Mouse (Mus musculus): Measurements from ENCODE around the gene 3110082J24Rik.
A peak's percentile ranks its signal among the peaks of the same experiment; 100 is the strongest.

3110082J24Rik gene

DNA sequence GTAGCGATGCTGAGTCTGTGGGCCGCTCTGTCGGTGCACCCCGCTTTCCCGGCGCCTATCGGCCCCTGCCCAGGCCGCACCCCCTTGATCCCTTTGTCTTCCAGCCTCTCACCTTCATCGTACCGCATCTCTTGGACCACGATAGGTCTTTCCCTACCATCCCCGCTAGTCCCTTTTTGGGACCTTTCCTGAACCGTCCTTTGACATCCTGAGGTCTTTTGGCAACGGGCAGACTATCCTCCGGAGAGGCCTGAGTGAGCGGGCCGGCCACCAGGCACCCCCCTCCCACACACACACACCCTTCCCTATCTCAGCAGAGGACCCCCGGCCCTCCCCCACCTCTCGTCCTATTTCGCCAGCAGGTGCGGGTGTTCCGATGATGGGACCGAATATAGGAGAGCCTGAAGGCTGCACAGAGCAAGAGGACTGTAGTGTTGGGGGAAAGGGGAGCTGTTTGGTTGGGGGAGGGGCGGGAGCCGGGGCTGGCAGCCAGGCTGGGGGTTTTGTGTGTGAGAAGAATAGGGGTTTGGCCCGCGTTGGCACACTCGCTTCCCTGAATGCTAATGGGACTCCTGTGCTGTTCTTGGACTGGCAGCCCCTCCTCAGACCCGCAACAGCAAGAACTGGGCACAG, at the start of gene 3110082J24Rik:
Gene 3110082J24Rik, minus strand, starts transcription at position 419 of the 633 bp plus-strand sequence.
- no peak for DNase-seq (ENCODE audit: low spot score)

DNA sequence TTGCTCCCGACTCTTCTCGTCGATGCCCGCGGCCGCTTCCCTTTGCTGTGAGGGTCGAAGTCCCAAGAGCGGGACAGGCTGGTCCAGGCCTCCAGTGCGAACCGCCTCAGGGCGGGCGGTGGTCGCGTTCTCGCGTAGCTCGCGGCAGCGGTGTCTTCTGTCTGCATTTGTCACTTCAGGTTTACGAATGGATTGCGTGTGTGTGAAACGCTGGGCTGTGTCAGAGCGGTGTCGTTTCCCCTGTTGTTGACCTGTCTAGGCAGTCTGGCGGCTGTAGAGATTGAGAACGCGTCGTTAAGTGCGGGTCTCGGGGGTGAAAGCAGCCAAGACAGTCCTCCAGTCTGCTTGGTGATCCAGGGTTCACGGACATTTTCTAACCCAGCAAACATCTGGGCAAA, 49.5 kb upstream of the 3110082J24Rik start:
- no peak for DNase-seq (ENCODE audit: low spot score)

DNA sequence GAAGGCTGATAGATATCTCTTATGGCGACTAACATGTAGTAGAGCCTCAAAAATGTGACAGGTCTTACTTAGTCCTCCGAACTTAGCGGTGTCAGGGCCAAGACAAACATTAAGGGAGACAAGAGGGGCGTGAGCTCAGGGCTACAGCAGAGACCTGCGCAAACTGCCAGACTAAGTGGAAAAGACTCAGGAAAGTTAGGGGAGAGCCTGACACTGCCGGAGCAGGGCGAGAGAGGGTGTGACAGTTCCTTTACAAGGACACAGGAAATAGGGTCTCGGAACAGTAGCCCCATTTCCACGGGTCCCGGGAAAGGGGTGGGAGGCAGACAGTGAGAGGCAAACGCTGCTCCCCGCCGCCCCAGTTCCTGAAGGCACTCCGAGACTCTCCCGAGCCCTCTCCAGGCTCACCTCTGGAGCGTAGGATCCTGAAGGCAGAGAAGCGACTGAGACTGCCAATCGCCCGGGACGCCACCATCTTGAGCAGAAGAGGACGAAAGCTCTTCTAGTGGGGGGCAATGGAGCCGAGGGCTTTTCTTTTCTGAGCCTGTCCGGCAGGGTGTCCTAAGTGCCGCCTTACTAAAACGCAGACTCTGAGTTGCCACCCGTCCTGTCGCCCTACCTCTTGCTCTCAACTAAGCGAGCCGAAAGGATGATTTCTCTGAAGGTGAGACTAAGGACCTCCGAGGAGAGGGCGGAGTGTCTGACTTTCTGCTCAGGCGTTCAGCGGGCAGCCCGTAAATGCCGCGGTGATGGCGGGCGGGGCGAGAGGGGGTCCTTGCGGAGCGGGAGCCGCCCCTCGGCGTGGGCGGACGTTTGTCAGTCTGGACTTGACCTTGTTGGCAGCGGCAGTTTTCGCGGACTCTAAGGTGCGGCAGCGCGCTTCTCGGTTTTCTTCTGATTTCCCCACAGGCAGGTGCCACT, 48.8 kb upstream of the 3110082J24Rik start, which contains the start of the genes Hadha and Hadhb:
Gene Hadha, minus strand, starts transcription at position 689 of the 921 bp plus-strand sequence.
Gene Hadhb, plus strand, starts transcription at position 775 of the 921 bp plus-strand sequence.
- DNase-seq (ENCODE audit: low spot score): peak; percentile 95

DNA sequence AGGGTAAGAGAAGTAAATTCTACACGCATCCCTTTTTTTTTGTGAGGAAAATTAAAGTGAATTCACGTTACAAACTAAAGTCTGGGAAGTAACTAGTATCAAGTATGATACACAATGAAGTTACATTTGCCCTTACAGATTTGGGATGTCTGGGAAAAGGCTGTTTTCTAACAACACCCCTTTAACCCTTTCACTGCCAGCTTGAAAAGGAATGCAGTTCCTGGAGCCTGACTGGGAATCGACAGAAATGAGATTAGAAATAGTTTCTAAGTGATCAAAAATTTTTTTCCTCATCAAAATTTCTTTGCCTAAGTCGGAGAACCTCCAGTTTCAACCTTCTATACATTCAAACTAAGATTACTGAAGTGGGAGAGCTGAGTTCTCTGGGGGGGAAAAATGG, 48.1 kb upstream of the 3110082J24Rik start:
- no peak for DNase-seq (ENCODE audit: low spot score)

DNA sequence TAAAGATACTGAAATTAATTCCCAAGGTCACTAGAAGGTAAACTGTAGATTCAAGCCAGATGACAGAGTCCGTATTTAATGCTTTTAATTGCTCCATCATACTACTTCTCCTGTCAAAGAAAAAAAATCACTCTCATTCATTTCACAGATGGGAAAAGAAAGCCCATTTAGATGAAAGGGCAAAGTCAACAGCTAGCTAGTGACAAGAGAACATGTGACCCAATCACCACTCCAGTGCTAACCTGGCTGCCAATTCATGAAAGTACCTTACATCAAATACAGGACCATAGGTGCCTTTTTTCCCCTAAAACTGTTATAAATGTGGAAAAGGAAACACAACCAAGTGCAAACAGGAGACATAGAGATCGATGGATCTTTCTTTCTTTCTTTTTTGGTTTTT, 47.3 kb upstream of the 3110082J24Rik start:
- DNase-seq (ENCODE audit: low spot score): no peak

DNA sequence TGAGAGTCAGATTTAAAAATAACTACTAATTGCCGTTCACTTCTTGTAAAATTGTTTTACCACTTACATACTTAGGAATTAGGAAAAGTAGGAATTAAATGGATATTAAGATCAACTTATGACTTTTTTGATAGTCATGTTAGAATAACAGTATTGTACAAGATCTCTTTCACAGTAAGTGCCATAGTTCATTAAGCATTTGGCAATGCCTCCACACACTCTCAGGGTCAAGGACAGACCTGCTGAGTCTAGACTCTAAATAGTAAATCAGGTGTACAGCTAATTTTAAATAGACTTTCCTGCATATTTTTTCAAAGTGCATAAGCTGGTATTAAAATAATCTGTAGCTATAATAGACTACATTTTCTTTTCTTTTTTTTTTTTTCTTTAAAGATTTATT, 46.5 kb upstream of the 3110082J24Rik start:
- no peak for DNase-seq (ENCODE audit: low spot score)

DNA sequence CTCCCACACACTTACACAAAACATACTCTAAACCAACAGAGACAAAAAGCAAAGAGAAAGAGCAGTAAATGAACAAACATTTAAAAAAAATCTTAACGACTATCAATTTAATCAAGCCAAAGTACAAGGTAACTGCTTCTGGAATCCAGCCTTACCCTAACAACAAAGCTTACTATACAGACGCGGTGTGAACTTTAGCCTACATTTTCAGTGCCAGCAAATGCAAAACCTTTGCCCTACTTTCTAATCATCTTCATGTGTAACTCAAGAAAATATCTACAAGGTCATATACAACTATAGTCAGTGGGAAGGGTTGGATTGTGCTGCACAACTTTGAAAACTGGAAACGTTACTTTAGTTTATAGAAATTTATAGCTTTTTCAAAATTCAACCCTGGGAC, 46.1 kb upstream of the 3110082J24Rik start:
- no peak for DNase-seq (ENCODE audit: low spot score)

DNA sequence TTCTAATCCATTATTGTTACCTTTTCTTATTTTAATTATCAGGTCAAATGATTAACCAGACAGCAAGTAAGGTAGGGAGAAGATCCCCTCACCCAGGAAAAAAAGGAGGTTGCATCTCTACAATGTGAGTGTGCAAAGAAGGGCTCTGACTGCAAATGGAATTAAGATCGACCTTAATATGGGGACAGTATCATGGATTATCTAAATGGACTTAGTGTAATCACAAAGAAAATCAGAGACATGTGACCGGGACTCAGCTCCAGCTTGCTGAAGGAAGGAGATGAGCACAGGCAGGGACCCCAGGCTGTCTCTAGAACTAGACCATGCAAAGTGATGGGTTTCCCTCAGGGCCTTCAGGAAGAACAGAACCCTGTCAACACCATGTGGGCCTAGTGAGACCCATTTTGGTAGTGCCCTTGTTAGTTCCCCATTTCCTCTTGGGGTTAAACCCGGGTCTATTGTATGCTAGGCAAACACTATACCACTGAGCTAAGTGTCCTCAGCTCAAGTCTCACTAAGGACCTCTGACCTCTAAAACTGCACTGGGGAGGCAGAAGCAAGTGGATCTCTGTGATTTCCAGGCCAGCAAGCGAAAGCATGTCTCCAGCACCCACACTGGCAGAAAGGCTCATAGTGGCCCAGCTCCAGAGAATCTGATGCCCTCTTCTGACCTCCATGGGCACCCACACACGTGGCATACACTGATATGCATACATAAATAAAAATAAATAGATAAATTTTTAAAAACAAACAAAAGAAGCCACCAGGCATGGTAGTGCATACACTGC, 42.4 kb upstream of the 3110082J24Rik start:
- DNase-seq (ENCODE audit: low spot score): no peak

DNA sequence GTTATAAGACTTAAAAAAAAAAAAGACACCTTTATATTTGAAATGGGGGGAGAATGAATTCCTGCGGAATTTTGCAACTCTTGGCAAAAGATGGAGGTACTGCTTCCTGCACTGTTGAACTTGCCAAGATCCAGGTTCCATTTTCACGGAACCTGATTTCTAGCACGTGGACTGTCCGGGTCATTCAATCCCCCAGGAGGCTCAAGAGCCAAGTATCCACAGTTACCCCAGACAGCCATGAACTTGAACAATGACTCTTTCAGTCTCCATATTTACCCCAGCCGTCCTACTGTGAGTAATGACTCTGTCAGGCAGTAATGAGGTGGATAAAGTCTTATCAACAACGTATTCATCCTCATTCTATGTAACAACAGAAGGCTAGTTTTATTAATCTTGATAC, 40.6 kb upstream of the 3110082J24Rik start:
- no peak for DNase-seq (ENCODE audit: low spot score)

DNA sequence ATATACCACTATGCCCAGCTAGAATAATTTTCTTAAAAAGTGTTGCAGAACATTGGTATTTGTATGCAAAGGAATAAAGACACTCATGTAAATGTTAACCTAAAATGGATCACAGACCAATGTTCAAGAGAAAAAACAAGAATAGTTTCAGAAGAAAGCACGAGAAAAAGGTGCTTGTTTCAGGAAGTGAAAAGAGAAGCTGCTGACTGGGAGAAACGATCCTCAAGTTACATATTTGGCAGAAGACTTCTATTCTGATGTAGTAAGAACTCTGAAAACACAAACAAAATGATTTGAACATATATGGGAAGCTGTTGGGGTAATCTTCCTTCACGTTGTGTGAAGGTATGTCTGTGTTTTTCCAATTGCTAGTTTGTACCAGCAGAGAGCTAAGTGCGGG, 32.3 kb upstream of the 3110082J24Rik start:
- DNase-seq (ENCODE audit: low spot score): no peak

DNA sequence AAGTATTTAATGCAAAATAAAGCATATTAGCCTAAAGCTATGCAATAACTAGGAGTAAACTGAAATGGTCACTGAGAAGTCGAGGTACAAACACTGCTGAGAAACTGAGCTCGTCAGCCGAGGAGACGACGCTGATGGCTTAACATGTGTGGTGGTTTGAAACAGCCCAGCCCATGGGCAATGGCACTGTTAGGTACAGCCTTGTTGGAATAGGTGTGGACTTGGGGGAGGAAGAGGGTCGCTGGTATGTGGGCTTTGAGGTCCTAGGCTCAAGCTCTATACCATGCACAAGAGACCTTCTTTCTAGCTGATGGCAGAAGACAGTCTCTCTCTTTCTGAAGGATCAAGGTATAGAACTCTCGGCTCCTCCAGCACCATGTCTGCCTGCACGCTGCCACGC, 31.4 kb upstream of the 3110082J24Rik start:
- DNase-seq (ENCODE audit: low spot score): no peak

DNA sequence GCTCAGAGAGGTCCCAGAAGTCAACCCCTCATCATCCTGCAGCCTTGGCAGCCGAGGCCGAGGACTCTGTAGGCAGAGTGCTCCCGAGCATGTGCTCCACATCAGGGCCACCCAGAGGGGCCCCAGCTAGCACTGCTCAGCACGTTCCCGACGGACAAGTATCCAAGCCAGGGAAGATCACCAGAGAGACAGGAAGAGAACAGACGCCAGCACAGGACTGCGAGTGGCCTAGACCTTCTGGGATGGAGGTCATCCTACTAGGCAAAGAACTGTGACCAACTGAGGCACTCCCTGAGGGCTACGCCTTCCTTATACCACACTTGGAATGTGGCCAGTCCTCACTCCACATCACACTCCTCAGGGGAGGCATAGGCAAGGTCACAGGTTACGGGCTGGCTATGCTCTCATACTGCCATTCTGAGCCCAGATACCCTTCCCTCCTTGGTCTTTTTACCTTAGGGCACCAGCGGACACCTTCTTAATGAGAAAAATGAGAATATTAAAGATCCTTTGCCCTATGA, 29.9 kb upstream of the 3110082J24Rik start:
- no peak for DNase-seq (ENCODE audit: low spot score)

DNA sequence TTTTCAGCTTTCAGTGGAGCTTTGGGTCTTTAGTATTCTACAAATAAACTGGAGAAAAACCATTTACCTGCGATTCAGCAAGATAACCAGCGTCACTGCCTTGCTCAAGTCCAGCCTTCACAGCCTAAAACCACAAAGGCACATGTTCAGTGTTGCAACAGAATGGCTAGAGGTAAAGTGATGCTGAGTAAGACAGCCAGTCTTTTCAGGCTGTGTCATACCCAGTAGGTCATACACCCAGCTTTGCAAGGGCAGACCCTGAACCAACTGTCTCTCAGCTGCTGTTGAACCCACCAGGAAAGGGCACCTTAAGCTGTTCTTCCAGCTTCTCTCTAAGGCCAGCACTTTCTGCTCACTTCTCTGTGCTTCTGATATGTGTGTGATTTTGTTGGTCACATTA, 26.3 kb upstream of the 3110082J24Rik start:
- DNase-seq (ENCODE audit: low spot score): no peak

DNA sequence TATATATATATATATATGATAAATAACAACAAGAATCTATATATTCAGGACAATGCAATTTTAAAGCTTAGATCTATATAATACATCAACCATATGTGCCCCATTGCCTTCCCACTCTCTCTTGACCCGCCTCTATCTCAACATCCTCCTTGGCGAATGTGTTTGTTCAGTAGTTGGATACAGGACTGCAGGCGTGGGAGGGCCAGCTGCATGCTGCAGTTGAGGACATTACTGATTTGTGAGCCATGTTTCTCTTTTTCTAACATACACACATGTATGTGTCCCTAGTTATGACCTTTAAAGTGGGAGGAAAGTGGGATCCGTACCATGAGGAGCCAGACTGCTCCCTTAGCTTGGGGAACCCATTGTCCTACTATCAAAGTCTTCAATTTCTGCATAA, 25.4 kb upstream of the 3110082J24Rik start:
- no peak for DNase-seq (ENCODE audit: low spot score)

DNA sequence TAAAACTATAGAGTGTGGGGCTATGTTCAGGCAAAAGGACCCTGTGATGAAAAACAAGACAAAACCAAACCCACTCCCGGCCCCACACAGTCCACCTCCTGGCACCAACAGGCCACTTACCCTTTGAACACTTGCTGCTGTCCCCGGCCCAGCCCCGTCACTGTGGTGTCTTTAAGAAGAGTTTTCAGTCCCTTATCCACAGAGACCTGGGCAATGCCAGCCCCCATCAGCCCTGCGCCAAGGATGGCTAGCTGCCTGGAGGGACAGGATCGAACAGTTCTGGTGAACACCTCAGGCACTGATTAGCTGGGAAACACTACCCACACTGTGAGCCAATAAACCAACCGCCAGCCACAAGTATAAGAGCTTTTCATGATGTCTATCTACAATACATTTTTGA, 22.8 kb upstream of the 3110082J24Rik start:
- no peak for DNase-seq (ENCODE audit: low spot score)

DNA sequence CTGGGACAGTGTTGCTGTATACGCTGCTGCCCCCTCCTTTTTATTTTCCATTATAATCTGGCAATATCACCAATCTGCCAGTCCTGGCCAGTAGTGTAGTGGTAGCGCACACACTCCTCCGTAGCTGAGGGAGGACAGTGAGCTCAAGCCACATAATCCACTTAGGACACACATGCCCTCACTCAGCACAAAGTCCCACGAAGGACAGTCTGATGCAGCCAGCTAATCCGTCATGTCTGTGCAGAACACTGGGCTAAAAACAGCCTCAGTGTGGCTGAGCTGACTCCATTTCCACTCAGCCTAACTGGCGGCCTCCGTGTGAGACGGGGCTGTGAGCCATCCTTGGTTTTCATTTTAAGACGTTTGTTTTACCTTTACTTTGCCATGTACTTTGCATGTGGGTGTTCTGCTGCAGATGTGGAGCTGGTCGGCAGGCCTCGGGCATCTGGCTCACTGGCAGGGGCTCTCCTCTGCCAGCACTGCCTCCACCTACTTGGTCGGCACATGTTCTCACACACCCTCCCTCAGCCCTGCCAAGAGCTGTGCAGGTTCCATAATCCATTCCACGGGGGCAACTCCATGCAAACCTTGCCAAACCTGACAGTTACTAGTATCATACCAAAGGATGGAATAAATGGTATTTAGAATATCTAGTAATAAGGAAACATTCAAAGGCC, 22.2 kb upstream of the 3110082J24Rik start:
- DNase-seq (ENCODE audit: low spot score): no peak

DNA sequence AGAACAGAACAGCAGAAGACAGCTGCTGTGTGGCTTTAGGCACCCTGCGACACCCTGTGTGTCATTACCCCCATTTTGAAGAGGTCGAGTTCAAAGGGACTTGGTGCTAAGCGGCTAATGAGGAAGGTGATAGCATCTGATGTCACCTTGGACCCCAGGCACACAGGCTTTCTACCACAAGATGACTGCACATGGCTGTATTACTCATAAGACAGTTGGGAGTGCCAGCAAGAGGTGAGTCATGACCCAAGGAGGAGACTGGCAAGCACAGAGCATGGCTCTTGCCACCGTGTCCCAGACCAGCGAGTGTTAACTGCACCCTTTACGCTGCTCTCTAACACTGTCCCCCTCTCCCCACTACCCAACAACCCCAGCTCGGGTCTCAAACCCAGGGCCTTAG, 20.9 kb upstream of the 3110082J24Rik start:
- DNase-seq (ENCODE audit: low spot score): no peak

DNA sequence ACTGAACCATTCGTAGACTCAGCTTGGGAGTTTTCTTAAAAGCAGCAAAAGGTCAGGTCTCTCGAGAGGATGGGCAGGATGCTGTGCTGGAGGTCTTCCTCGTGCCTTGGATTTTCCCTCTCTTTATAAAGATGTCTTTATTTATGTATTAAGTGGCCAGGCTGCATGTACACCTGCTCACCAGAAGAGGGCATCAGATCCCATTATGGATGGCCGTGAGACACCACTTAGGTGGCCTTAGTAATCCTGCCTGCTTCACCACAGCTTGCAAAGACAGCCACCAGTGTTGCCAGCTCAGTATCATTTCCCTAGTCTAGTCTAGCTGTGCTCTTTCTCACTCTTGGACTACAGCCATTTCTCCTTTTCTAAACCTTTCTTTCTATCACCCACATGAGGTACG, 19.7 kb upstream of the 3110082J24Rik start:
- DNase-seq (ENCODE audit: low spot score): no peak

DNA sequence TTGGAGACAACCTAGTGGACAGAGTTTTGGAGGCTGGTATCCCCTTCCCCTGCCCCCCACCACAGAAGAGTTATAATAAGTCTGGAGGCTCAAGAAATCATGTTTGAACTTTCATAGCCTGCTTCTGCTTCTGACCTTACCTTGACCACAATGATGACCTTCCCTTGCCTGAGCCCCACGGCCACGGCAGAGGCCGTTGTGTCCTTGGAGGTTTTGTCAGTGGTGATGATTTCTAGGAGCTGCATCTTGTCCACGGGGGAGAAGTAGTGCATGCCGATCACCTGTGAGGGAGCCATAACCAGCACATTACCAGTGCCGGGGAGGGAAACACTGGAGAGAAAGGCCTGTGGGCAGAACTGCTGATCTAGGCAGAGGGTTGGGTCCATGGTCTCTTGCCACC, 16.6 kb upstream of the 3110082J24Rik start:
- no peak for DNase-seq (ENCODE audit: low spot score)

DNA sequence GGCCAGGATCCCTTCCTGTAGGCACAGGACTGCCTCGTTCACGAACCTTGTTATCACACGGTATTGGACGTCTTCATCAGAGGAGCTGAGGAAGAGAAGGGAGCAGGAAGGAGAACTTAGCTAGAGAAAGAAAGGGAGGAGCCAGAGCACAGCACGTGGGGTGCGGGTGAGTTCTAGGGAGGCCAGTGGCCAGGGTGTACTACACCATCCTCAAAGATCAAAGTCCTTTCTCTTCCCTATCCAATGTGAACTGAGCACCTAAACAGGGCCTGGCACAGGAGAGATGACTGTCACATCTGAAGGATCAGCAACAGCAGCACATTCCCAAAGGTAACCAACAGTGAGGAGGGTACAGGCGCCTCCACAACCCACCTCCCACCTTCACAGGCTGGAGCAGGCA, 14.2 kb upstream of the 3110082J24Rik start:
- no peak for DNase-seq (ENCODE audit: low spot score)

DNA sequence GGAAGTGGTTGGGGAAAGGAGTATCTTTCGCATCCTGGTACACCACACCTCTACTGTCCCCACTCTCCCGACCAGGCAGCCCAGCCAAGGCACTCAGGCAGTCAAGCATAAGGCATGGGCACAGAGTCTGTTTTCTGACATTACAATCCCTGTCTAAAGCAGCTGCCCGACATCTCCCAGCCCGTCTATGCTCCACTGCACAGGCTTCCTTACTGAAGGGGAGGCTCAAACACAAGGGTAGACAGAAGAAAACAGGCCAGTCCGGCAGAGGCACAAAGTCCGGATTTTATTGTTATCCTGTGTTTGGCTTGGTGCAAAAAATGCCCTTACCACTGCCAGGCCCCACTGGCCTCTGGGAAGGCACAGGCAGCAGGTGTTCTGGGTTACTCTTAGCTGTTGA, 13.3 kb upstream of the 3110082J24Rik start:
- no peak for DNase-seq (ENCODE audit: low spot score)

DNA sequence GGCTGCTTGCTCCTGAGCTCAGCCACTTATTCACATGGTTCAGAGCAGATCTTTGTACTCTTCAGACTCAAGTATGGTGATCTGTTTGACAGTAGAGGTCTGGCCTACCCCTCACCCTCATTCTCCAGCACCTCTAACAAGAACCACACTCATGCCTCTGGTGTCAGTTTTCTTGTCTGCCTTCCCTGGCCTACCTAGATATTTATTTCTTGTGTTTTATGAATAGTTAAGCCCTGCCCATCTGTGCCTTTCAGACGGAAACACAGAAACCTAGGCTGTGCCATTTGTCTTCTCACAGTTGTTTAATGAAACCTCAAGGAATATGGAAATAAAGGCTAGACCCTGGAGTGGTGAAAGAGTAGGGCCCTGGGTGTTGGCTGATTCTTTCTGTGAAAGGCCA, 12.1 kb upstream of the 3110082J24Rik start:
- no peak for DNase-seq (ENCODE audit: low spot score)

Data from urinary bladder, postnatal 25 days (tissue).